Mouse (Mus musculus): Measurements from ENCODE around the gene Kcnd2.

The Kcnd2 gene

DNA sequence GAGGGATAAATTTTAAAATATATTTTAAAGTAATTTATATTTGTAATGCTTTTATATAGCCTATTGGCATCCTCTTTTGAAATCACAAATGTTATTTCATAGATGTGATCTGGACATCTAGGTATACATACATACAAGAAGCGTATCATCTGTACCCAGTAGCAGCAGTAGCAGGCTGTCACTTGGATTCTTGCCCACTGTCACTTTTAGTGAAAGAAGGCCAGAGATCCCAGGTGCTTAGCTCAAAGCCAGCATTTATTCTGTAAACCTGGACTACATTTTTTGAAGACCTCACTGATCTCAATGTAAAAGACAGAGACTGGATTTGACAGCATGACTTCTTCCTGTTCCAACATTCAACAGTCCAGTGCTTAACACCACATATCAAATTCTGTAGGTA, 471.1 kb downstream of the Kcnd2 start:
- no peak for DNase-seq (ENCODE audit: low read depth, low spot score)

DNA sequence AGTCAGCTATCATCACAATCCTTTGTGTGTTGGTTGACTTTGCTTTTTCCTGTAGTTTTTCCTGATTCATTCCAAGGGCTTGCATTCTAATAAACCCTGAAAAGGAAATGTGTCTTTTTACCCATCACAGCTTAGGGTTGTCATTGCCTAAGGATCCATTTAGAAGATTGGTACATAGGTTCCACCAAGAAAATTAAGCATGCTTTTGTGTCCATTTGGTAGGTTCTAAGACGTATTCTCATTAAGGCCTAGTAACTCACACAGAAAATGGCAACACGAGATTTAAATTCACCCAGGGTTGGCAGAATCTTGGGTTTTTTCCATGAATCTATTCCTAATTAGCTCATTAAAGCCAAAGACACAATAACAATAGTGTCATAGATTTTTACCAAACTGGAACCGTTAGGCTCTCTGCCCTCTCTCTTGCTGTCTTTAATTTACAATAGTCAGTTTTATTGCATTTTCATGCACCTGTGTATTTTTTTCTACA, 477.6 kb downstream of the Kcnd2 start:
- no peak for DNase-seq (ENCODE audit: low read depth, low spot score)

DNA sequence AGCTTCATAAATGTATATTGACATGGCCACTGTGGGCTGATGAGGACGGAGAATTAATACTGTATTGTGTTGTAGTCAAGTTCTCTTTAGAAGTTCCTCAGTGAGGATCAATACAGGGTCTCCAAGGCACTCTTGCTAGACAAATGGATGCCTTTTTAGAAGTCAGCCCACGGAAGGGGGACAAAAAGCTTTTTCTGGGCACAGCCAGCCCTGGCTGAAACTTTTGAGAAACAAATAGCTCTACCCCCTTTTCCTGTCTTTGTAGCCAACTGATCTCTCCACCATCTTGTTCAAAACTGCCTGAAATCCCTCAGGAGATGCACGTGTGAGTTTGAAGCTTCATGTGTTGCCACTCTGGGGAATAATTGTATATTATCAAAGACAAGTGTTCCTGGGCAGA, 482.3 kb downstream of the Kcnd2 start:
- no peak for DNase-seq (ENCODE audit: low read depth, low spot score)

DNA sequence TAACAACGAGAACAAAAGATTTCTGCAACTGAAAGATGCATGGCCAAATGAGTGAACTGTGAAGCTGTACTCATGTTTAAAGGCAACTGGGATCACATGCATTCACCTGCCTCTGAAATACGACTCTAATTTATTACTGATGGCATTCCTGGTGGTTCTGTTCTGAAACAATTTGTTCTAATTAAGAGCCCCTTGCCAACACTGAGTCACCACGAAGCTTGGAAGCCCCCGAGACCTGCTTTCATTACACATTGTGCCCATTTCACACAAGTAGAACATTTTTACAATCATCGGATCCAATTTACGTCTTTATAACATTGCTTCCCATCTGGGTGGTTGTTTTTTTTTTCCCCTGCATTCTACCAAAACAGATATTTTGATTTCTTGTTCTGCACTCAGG, 485.8 kb downstream of the Kcnd2 start:
- no peak for DNase-seq (ENCODE audit: low read depth, low spot score)

DNA sequence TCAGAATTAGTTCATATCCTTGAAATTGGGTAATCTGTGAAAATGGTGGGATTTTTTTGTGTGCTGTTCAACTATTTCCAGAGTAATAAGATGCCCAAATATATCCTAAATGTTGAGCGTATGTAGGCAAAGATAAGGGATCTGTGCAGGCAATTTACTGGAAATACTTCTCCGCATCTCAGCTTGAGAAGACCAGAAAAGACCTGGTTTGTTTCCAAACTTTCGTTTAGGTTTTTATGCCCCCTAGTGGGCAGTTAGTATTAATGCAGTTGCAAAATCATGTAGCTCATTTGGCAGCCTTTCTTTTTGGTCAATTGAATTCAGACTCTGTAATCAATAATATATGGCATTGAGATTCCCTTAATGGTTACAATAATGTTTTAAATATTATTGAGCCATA, 493.9 kb downstream of the Kcnd2 start:
- no peak for DNase-seq (ENCODE audit: low read depth, low spot score)

DNA sequence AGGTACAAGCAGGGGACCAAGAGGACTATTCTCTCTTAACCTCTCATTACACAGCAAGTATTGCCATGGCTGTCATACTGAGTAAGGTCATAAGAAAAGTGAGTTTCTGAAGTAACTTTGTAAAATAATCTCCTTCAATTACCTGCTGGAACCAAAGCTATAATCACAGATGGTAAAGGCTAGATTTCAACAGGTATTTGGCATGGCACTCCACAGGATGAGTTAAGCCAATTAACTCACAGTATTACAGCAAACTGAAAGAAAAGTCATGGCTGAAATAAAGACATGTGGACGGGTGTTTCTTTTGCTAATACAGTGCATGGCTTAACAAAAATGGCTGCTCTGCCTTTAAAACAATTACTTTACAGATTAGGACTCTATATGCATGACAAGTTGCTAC, 503.8 kb downstream of the Kcnd2 start:
- no peak for DNase-seq (ENCODE audit: low read depth, low spot score)

DNA sequence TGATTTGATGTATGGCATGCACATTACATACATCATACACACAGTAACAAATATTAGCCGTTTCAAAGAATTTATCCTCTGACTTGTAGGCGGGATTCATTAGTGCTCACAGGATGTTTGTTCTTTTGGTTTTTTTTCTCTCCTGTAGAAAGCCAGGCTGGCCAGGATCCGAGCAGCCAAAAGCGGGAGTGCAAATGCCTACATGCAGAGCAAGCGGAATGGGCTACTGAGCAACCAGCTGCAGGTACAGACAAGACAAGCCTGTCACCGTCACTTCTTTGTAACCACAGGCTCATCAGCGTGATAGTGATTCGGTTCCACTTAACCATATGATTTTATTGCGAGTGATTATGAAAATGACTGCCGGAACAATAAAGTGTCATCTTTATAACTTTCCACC, 506.9 kb downstream of the Kcnd2 start:
- no peak for DNase-seq (ENCODE audit: low read depth, low spot score)

DNA sequence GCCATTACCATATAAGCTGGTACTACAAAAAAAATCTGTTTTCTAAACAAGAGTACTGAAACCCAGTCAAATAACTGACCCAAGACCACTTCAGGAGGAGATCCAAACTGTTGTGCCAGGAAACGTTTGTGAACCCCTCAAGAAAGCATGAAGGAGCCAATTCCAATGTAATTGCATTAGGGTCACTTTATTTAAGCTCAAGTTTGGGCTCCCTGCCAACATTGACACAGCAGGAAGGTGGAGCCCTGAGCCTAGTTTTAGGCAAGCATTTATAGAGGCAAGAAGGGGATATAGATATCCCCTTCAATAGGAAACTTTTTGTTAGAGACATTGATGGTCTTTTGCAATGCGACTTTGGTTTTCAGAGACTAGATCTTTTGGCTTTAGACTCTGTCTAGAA, 525.3 kb downstream of the Kcnd2 start:
- DNase-seq (ENCODE audit: low read depth, low spot score), result no peak

DNA sequence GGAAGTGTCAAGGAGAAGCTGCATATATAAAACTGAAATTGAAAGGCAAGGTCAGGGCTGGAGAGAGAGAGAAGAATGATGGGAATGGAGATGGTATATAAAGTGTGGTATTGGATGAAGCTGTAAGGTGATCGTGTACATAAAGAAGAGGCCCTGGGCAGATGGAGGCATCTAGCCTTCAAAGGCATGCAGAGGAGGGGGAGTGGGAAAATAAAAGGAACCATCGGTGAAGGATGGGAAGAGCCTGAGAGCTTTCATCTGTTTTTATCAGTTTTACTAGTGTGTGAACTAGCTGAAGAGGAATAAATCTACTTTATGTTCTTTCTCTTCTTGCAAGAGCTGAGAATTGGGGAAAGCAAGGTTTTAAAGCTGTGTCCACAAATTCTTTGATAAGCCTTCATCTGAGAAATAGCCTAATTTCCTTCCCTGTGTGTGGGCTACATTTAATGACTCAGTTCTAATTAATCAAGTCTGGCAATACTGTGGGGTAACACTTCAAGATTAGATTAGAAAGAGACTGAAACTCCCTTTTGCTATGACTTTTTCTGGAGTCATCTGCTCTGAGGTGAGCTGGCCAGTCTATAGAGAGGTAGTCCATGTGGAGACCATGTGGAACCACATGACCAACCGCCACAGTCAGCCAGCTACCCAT, 529.4 kb downstream of the Kcnd2 start:
- no peak for DNase-seq (ENCODE audit: low read depth, low spot score)

DNA sequence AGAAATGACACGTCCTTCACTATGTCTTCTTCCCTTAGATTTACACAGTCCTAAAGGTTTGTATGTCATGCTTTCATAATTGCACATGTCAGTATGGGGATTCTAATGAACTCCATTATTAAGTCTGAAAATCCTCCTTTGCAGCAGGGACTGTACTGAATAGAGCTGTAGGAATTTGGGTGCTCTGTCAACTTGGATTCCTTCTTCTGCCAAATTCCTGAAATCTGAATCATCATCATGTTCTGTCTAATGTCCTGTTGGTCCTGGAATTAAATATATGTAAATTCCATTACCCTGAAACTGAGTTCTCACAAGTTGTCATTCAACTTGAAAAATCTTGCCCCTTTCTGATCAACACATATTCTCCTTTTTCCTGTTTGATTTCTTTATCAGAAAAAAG, 532.2 kb downstream of the Kcnd2 start:
- DNase-seq (ENCODE audit: low read depth, low spot score), result no peak

DNA sequence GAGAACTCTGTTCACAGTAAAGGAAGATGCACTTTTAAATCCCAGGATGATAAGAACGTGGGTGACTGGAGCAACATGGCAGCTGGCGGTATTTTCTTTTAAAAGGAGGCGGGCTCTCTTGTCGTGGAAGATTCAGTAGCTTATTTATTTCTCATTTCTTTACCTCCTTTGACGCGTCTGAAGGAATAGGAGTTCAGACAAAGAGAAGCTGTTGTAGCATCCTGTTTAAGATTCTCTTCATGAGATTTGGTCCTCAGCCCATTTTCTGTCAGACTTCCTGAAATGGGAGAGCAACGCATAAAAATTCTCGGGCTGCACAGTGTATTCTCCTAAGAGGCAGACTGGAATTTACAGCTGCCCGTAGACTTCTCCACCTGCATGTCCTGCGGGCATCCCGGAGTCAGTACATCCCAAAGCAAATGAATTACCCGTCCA, 552.5 kb downstream of the Kcnd2 start:
- DNase-seq (ENCODE audit: low read depth, low spot score), result no peak

DNA sequence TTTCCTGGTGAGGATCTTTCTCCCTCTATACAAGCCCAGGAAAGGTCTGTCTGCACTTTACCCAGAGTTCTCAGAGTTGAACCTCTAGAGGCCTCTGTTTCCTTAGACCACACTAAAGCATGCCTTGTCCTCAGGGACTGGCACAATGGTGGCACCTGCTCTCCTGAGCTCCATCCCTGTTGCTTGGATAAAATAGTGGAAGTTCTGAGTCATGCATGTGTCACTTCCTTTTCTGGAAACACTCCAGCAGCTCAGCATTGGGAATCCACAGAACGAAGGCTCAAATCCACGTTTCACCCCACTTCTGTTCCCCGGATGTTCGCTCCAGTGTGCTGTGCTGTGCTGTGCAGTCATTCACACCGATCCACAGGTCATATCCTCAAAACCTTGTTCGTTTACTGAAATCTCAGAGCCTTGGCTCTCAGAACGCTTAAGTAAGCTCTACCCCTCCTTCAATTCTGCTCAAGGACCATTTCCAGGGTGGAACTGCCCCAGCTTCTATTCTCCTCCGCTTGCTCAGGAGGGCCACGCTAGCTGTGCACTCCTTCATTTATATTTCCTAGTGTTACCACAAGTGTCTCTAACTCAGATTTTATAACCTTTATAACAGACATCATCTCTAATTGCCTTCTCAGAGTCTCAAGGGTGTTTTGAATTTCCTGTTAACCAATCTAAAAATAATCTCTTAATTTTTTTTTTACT, 553.6 kb downstream of the Kcnd2 start:
- no peak for DNase-seq (ENCODE audit: low read depth, low spot score)

DNA sequence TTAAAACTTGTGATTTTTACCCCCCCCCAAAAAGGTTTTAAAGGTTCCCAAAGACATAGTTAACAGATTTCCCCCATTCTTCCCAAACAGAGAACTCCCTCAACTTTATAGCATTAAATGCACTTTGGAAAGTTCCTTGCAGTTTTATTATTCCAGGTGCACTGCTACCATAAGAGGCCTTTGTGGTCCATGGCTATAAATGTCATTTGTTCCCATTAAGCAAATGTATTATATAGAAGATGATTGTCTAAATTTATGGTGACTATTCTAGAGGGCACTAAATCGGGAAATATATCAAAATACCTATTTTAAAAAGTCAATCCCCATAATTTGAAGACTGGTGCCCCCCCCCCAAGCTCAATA, 554.1 kb downstream of the Kcnd2 start:
- DNase-seq (ENCODE audit: low read depth, low spot score), result no peak

DNA sequence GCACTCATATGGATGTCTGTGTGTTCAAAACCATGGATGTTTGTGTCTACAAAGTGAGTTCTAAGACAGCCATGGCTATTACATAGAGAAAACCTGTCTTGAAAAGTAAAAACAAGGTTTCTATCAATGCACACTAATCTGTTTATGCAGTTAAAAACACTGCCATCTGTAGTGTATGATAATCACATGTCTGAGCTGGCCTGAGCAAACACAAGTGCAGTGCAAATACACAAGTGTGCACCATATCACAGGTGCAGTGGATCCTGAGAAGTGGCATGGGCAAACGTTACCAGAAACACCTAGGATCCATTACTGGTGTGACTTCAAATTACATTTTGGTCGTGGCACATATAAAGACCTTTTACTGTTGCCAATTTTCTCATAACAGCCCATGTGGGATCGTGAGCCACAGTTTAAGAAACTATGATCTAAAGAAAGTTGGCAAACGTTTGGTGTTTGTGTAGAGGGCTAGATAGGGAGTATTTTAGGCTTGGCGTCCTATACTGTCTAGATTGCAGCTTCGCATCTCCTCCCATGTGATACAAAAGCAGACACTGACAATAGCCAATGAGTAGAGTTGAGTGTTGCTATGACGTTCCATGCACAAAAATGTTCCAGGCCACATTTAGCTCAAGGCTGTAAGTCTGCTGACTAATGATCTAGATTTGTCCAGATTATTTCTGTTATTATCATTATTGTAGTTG, 559.1 kb downstream of the Kcnd2 start:
- no peak for DNase-seq (ENCODE audit: low read depth, low spot score)

Data from retina, adult 2 months (tissue).